Comparison of ENCODE assay signal across 17 mouse cellular contexts in the genomic region with DNA sequence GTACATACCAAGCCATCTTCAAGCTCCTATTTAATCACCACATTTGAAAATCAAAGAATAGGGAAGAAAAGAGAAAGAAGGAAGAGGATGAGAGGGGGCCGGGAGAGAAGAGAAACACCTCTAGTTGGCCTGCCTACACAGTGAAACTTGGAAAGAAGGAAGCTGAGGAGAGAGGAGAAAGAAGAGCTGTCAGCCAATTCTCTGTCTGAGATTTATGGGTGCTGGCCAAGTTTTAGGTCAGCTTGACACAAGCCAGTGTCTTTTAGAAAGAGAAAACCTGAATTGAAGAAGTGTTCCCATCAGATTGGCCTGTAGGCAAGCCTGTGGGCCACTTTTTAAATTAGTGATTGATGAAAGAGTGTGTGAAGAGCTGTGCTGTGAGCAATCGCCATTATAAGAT.
"Had no signal": no experiment of that assay in that cellular context is flagged by ENCODE, and none has a peak within 500 bp of the region (broad histone marks: within the 10 kb centered on the region; RNA-seq: fewer than 3 reads in every experiment).

No protein-coding gene starts in this region.

- H3K9me3 ChIP-seq: liver, embryonic 12.5 days; liver, embryonic 15.5 days had no signal

- DNase-seq: kidney, adult 8-10 months; kidney, postnatal 14 days; kidney, postnatal 4 days; lung, adult 2 months; lung, postnatal 14 days; lung, postnatal 4 days; midbrain, embryonic 14.5 days; thymus, adult 2 months; thymus, postnatal 14 days; thymus, postnatal 4 days had no signal

- H3K27ac ChIP-seq: kidney, embryonic 15.5 days; layer of hippocampus, adult 2 months; limb, embryonic 10.5 days; limb, embryonic 13.5 days; liver, embryonic 12.5 days; liver, embryonic 15.5 days had no signal

- H3K4me1 ChIP-seq: kidney, embryonic 15.5 days; limb, embryonic 10.5 days; limb, embryonic 13.5 days; liver, embryonic 12.5 days; liver, embryonic 15.5 days had no signal

- H3K27me3 ChIP-seq: kidney, embryonic 15.5 days; limb, embryonic 13.5 days; liver, embryonic 12.5 days; liver, embryonic 15.5 days had no signal

- H3K36me3 ChIP-seq: kidney, embryonic 15.5 days; limb, embryonic 10.5 days; limb, embryonic 13.5 days; liver, embryonic 12.5 days; liver, embryonic 15.5 days had no signal

- H3K4me3 ChIP-seq: kidney, embryonic 15.5 days; layer of hippocampus, adult 2 months; limb, embryonic 10.5 days; limb, embryonic 13.5 days; liver, embryonic 12.5 days; liver, embryonic 15.5 days had no signal

- ATAC-seq: intestine, embryonic 16.5 days; liver, embryonic 12.5 days had no signal
